Mouse (Mus musculus): ENCODE results near the gene Cacng8. TPM values are rescaled to one million over a fixed set of nuclear protein-coding genes. Genes with fewer than 3 reads are reported as not detected.
A peak's percentile ranks its signal among the peaks of the same experiment; 100 is the strongest.
"Not testable (repeated sequence)": the region's sequence is repeated elsewhere in the genome, so short reads cannot be mapped to it uniquely, and the experiment has no call there.

The Cacng8 gene
- polyA plus RNA-seq, 1 experiment from 2014 or later = 7.9 TPM

GRCm38 (mm10) chr7:3389444-3390412, 755 bp upstream of the Cacng8 start:
- Histone ChIP-seq H3K4me1 (peaks cover 25% of the 10 kb centered on the region), H3K27me3 (no peaks in the 10 kb centered on the region), H3K9ac (peak overlapping the region; percentile 67), H3K36me3 (peaks cover 10% of the 10 kb centered on the region), H3K9me3 (replicated peaks) (peaks cover 7% of the 10 kb centered on the region; the same call in 1 of the 2 replicates), H3K4me3 (peak overlapping the region; percentile 45), H3K4me2 (replicated peaks) (peak overlapping the region; percentile 74), H3K27ac (no peak overlapping the region)
- peak; percentile 59 for ATAC-seq (ENCODE audit: low FRiP score)
- WGBS = 4% methylated on average over 15 of the region's 17 CpGs

GRCm38 (mm10) chr7:3391081-3391451, 583 bp downstream of the Cacng8 start:
- Histone ChIP-seq H3K9me3 (replicated peaks) (peaks cover 7% of the 10 kb centered on the region; the same call in 1 of the 2 replicates), H3K4me3 (peak overlapping the region; percentile 45), H3K9ac (peak overlapping the region; percentile 67), H3K4me1 (peaks cover 25% of the 10 kb centered on the region), H3K27ac (peak overlapping the region; percentile 23; the same call in 1 of the 2 replicates), H3K4me2 (replicated peaks) (peak overlapping the region; percentile 74), H3K36me3 (peaks cover 14% of the 10 kb centered on the region), H3K27me3 (no peaks in the 10 kb centered on the region)
- WGBS = 4% methylated on average over 12 of the region's 12 CpGs
- ATAC-seq (ENCODE audit: low FRiP score) = peak; percentile 27; the same call in 1 of the 2 replicates

DNA sequence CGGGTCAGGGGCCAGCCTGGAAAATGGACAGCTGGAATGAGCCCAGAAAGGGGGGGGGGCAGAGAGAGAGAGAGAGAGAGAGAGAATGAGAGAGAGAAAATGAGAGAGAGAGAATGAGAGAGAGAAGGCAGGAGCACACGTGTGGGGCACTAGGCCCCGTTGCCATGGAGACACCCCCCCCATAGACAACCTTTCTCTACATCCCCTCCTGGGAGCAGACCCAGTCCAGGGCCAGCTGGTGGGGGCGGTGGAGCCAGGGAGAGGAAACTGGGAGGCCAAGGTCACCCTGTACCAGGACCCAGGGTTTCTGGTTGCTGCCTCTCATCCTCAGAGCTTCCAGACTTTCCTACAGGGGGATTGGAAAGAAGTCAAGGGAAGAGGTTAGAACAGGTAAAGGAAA, 1.3 kb downstream of the Cacng8 start:
- H3K4me3 ChIP-seq = peak overlapping the region; percentile 45
- peak overlapping the region; percentile 74 for H3K4me2 ChIP-seq (replicated peaks)
- peaks cover 14% of the 10 kb centered on the region for H3K36me3 ChIP-seq
- WGBS = 13% methylated on average over 4 of the region's 4 CpGs
- H3K9me3 ChIP-seq (replicated peaks) = peaks cover 7% of the 10 kb centered on the region; the same call in 1 of the 2 replicates
- ATAC-seq (ENCODE audit: low FRiP score) = peak; percentile 33
- peak overlapping the region; percentile 42; the same call in 1 of the 2 replicates for H3K9ac ChIP-seq
- no peaks in the 10 kb centered on the region for H3K27me3 ChIP-seq
- peaks cover 25% of the 10 kb centered on the region for H3K4me1 ChIP-seq
- H3K27ac ChIP-seq = no peak overlapping the region

GRCm38 (mm10) chr7:3397355-3397754, 6.9 kb downstream of the Cacng8 start:
- H3K36me3 ChIP-seq = peaks cover 14% of the 10 kb centered on the region
- H3K9ac ChIP-seq = no peak overlapping the region
- H3K27ac ChIP-seq = no peak overlapping the region
- H3K4me3 ChIP-seq = no peak overlapping the region
- peaks cover 19% of the 10 kb centered on the region for H3K4me1 ChIP-seq
- H3K4me2 ChIP-seq (replicated peaks) = 0 out of 2 replicates have a peak overlapping the region, but pooled peaks have one; percentile 11
- H3K27me3 ChIP-seq = no peaks in the 10 kb centered on the region
- 0 out of 2 replicates have a peak, but pooled peaks have one; percentile 9 for ATAC-seq (ENCODE audit: low FRiP score)
- peaks cover 7% of the 10 kb centered on the region; the same call in 1 of the 2 replicates for H3K9me3 ChIP-seq (replicated peaks)
- 55% methylated on average over 10 of the region's 10 CpGs for WGBS

GRCm38 (mm10) chr7:3397797-3398196, 7.3 kb downstream of the Cacng8 start:
- Histone ChIP-seq H3K4me1 (peaks cover 15% of the 10 kb centered on the region), H3K27ac (0 out of 2 replicates have a peak overlapping the region, but pooled peaks have one; percentile 3), H3K9ac (no peak overlapping the region; the same call in 1 of the 2 replicates), H3K27me3 (no peaks in the 10 kb centered on the region), H3K36me3 (peaks cover 14% of the 10 kb centered on the region), H3K4me2 (replicated peaks) (0 out of 2 replicates have a peak overlapping the region, but pooled peaks have one; percentile 11), H3K4me3 (no peak overlapping the region), H3K9me3 (replicated peaks) (peaks cover 7% of the 10 kb centered on the region; the same call in 1 of the 2 replicates)
- peak; percentile 76 for ATAC-seq (ENCODE audit: low FRiP score)
- 26% methylated on average over 7 of the region's 7 CpGs for WGBS

GRCm38 (mm10) chr7:3398363-3398762, 7.9 kb downstream of the Cacng8 start:
- not testable (repeated sequence) for H3K27me3 ChIP-seq; H3K9me3 ChIP-seq (replicated peaks); H3K27ac ChIP-seq; H3K9ac ChIP-seq; H3K4me3 ChIP-seq; H3K4me2 ChIP-seq (replicated peaks)
- peak; percentile 10; the same call in 1 of the 2 replicates for ATAC-seq (ENCODE audit: low FRiP score)
- peaks cover 15% of the 10 kb centered on the region for H3K36me3 ChIP-seq
- H3K4me1 ChIP-seq = peaks cover 14% of the 10 kb centered on the region
- WGBS = 91% methylated on average over 8 of the region's 8 CpGs

DNA sequence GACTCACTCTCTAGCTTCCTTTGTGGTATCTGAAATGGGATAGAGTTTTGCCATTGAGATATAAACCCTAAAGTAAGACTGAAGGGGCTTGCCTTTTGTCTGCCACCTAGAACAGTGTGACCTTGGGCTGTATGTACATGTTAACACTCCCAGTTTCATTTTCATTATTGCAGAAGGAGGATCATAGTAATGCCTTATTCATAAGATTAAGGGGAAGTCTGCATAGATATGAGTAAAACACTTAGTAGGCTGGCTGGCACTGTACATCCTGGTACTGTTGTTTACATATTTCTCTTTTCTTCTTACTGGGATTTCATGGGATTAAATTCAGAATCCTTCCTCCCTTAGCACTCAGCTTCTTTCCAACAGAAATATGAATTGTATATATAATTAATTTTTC, 9.5 kb downstream of the Cacng8 start:
- Histone ChIP-seq H3K27ac (no peak overlapping the region), H3K4me2 (replicated peaks) (no peak overlapping the region), H3K36me3 (peaks cover 6% of the 10 kb centered on the region; the same call in 1 of the 2 replicates), H3K9me3 (replicated peaks) (no peaks in the 10 kb centered on the region), H3K4me1 (peaks cover 10% of the 10 kb centered on the region), H3K9ac (no peak overlapping the region), H3K27me3 (no peaks in the 10 kb centered on the region), H3K4me3 (no peak overlapping the region)
- no peak for ATAC-seq (ENCODE audit: low FRiP score)

- Histone ChIP-seq H3K27ac (no peak overlapping the region), H3K9ac (no peak overlapping the region), H3K36me3 (no peaks in the 10 kb centered on the region), H3K9me3 (replicated peaks) (no peaks in the 10 kb centered on the region), H3K27me3 (peaks cover 38% of the 10 kb centered on the region), H3K4me2 (replicated peaks) (no peak overlapping the region), H3K4me1 (peaks cover 16% of the 10 kb centered on the region), H3K4me3 (no peak overlapping the region)
- no peak for ATAC-seq (ENCODE audit: low FRiP score)
- 70% methylated on average over 11 of the region's 11 CpGs for WGBS
Measured at GRCm38 (mm10) chr7:3409729-3410520, 19.4 kb downstream of the Cacng8 start.

DNA sequence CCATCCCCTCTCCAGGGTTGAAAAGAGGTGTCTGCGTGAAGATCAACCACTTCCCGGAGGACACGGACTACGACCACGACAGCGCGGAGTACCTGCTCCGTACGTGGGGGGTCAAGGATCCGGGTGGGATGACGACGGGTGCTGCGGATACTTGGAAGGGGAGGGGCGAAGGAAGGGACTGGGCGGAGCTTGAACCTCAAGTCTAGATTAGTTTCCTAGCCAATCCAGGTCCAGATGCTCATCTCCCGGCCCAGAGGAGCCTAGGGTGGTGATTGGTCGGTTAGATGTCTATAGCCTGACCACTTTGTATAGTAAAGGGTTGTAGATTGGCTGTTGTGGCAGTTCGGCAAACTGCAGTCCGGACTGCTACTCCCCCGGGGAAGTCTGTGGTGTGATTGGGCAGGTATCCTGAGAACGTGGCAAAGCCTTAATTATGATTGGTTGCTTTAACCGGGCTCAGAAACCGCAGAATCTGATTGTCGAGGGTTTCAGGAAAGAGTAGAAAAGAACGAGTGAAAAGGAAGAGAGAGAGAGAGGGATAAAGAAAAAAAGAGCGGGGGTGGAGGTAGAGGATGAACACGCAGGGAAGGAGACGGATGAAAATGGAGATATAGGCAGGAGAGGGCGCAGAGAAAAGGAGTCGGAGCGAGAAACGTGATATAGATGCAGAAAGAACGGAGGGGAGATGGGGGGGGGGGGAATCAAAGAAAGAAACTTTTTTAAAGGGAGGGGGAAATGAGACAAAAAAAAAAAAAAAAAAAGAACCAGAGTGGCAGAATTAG, 20.9 kb downstream of the Cacng8 start:
- Histone ChIP-seq H3K27me3 (peaks cover 52% of the 10 kb centered on the region), H3K27ac (no peak overlapping the region), H3K9ac (peak overlapping the region; percentile 45), H3K4me2 (replicated peaks) (peak overlapping the region; percentile 77), H3K9me3 (replicated peaks) (no peaks in the 10 kb centered on the region), H3K4me1 (peaks cover 25% of the 10 kb centered on the region), H3K36me3 (no peaks in the 10 kb centered on the region), H3K4me3 (peak overlapping the region; percentile 39)
- ATAC-seq (ENCODE audit: low FRiP score) = peak; percentile 90
- under 1% methylated on average over 33 of the region's 33 CpGs for WGBS

GRCm38 (mm10) chr7:3412036-3412435, 21.6 kb downstream of the Cacng8 start:
- peak overlapping the region; percentile 77 for H3K4me2 ChIP-seq (replicated peaks)
- no peaks in the 10 kb centered on the region for H3K9me3 ChIP-seq (replicated peaks)
- no peak for ATAC-seq (ENCODE audit: low FRiP score)
- H3K36me3 ChIP-seq = no peaks in the 10 kb centered on the region
- H3K4me1 ChIP-seq = peaks cover 25% of the 10 kb centered on the region
- H3K4me3 ChIP-seq = peak overlapping the region; percentile 39
- WGBS = under 1% methylated on average over 20 of the region's 20 CpGs
- H3K27ac ChIP-seq = no peak overlapping the region
- peaks cover 59% of the 10 kb centered on the region for H3K27me3 ChIP-seq
- H3K9ac ChIP-seq = peak overlapping the region; percentile 38; the same call in 1 of the 2 replicates

DNA sequence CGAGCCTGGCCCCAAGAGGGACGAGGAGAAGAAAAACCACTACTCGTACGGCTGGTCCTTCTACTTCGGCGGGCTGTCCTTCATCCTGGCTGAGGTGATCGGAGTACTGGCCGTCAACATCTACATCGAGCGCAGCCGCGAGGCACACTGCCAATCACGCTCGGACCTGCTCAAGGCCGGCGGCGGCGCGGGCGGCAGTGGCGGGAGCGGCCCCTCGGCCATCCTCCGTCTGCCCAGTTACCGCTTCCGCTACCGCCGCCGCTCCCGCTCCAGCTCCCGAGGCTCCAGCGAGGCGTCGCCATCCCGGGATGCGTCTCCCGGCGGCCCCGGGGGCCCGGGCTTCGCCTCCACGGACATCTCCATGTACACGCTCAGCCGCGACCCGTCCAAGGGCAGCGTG, 24.4 kb downstream of the Cacng8 start:
- no peak for ATAC-seq (ENCODE audit: low FRiP score)
- Histone ChIP-seq H3K9ac (peak overlapping the region; percentile 70), H3K36me3 (no peaks in the 10 kb centered on the region), H3K27ac (no peak overlapping the region), H3K4me3 (peak overlapping the region; percentile 62), H3K4me2 (replicated peaks) (peak overlapping the region; percentile 97), H3K9me3 (replicated peaks) (no peaks in the 10 kb centered on the region), H3K4me1 (peaks cover 25% of the 10 kb centered on the region), H3K27me3 (peaks cover 72% of the 10 kb centered on the region)
- WGBS = under 1% methylated on average over 46 of the region's 47 CpGs

All from hindbrain, embryonic 12.5 days (tissue).